Mouse (Mus musculus) embryonic facial prominence, embryonic 12.5 days (tissue): ENCODE results near the gene Olfr248. TPM values are rescaled to one million over a fixed set of nuclear protein-coding genes. Genes with fewer than 3 reads are reported as not detected.

Experiments
- polyA plus RNA-seq: library from polyadenylated mRNA; unstranded; fragments of >200 nt; fragmentation: Nextera tagmentation; extraction: Ambion mirVana; gene quantifications from 2 replicates; pipeline ENCODE4 v1.2.1, GENCODE M21; 2016

Gene Olfr248
- polyA plus RNA-seq, 1 experiment from 2014 or later: not detected

Other genes starting within 250 kb of the Olfr248 start
- 0.08 TPM in 1 of 2 replicates, not detected in the other for gene Olfr420, start 235.4 kb upstream of the Olfr248 start, polyA plus RNA-seq
- gene Spta1, start 218.3 kb upstream of the Olfr248 start, polyA plus RNA-seq: 0.93 and 1.3 TPM in 2 replicates
- not detected in 2 replicates for gene Olfr419, start 139.0 kb upstream of the Olfr248 start, polyA plus RNA-seq
- not detected in 2 replicates for gene Mptx1, start 60.5 kb upstream of the Olfr248 start, polyA plus RNA-seq
- gene Olfr417, start 25.9 kb upstream of the Olfr248 start, polyA plus RNA-seq: not detected in 2 replicates
- not detected in 2 replicates for gene Olfr414, start 33.0 kb downstream of the Olfr248 start, polyA plus RNA-seq
- not detected in 2 replicates for gene Olfr220, start 51.0 kb downstream of the Olfr248 start, polyA plus RNA-seq
- gene Fmn2, start 110.8 kb downstream of the Olfr248 start, polyA plus RNA-seq: 3.1 and 3.4 TPM in 2 replicates